In the genomic region with DNA sequence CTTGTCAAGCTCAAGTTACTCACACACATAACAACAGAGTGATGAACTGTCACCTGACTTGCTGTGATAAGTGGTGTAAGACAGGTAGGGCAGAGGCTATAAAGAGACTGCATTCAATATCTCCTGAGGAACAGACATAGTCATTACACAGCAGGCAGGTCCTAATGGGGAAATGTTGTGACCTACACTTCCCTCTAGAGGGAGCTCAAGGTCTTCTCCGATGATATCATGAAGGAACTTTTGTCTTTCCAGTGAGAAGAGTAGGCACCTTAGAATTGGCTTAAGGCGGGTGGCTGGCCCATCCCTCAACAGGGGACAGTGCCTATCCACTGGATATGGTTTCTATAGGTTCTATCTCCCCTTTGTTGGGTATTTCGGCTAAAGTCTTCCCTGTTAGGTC, we compare ENCODE assay signal across 7 mouse cellular contexts. TPM values are rescaled to one million over a fixed set of nuclear protein-coding genes. Genes with fewer than 3 reads are reported as not detected.
DNase-seq lines count a peak whose midpoint lies in the region; ATAC-seq and TF ChIP-seq lines count a peak whose summit lies in the region.

No protein-coding gene starts in this region.

- no peak for TF ChIP-seq EP300 in lung, postnatal 0 days (IDR thresholded peaks at IDR 0.05)

- no peak overlapping the region for H3K4me2 ChIP-seq in forebrain, embryonic 16.5 days (ENCODE audit: low read length)
- no peak overlapping the region for H3K4me2 ChIP-seq in hindbrain, embryonic 15.5 days
- no peak overlapping the region for H3K4me2 ChIP-seq in lung, postnatal 0 days (replicated peaks; ENCODE audit: low read depth, low read length)

- H3K27ac ChIP-seq in forebrain, embryonic 16.5 days (ENCODE audit: low read length) = no peak overlapping the region
- no peak overlapping the region for H3K27ac ChIP-seq in hindbrain, embryonic 15.5 days (replicated peaks)
- H3K27ac ChIP-seq in lung, postnatal 0 days (ENCODE audit: low read length) = no peak overlapping the region

- H3K4me1 ChIP-seq in forebrain, embryonic 16.5 days (replicated peaks; ENCODE audit: control insufficient read depth, insufficient read depth, low read length) = no peaks in the 10 kb centered on the region
- no peaks in the 10 kb centered on the region for H3K4me1 ChIP-seq in hindbrain, embryonic 15.5 days (replicated peaks)
- H3K4me1 ChIP-seq in lung, postnatal 0 days (ENCODE audit: insufficient read depth, low read depth, low read length) = no peaks in the 10 kb centered on the region

- no peak overlapping the region for H3K4me3 ChIP-seq in forebrain, embryonic 16.5 days (replicated peaks; ENCODE audit: low read length)
- no peak overlapping the region for H3K4me3 ChIP-seq in hindbrain, embryonic 15.5 days
- no peak overlapping the region for H3K4me3 ChIP-seq in lung, postnatal 0 days (ENCODE audit: low read depth, low read length)

- TF ChIP-seq CTCF in Patski (IDR thresholded peaks at IDR 0.05) = peak; percentile 76
- TF ChIP-seq CTCF in lung, postnatal 0 days (IDR thresholded peaks at IDR 0.05) = peak; percentile 95

- H3K27me3 ChIP-seq in Patski = peaks cover 5% of the 10 kb centered on the region
- no peaks in the 10 kb centered on the region for H3K27me3 ChIP-seq in forebrain, embryonic 16.5 days (replicated peaks; ENCODE audit: control insufficient read depth, insufficient read depth, low read length)
- H3K27me3 ChIP-seq in hindbrain, embryonic 15.5 days = no peaks in the 10 kb centered on the region
- H3K27me3 ChIP-seq in lung, postnatal 0 days (replicated peaks; ENCODE audit: insufficient read depth, low read length) = no peaks in the 10 kb centered on the region

- POLR2A ChIA-PET in Patski (lab: Charles Lee) = no interaction called here

- no peak overlapping the region for H3K9ac ChIP-seq in forebrain, embryonic 16.5 days (replicated peaks; ENCODE audit: low read depth, low read length)
- no peak overlapping the region for H3K9ac ChIP-seq in hindbrain, embryonic 15.5 days
- H3K9ac ChIP-seq in lung, postnatal 0 days (replicated peaks; ENCODE audit: low read depth) = no peak overlapping the region

- DNase-seq in Patski (ENCODE audit: low read depth, low spot score) = peak; percentile 17
- peak; percentile 58 for DNase-seq in cerebellum, adult 11 months
- peak; percentile 46 to 84 for DNase-seq in layer of hippocampus, postnatal 14 days (ENCODE audit: low spot score in 2 of 2)
- peak; percentile 91 for DNase-seq in lung, postnatal 0 days (ENCODE audit: low spot score)
- peak; percentile 77 to 83 for DNase-seq in right cerebral cortex, adult 2 months (ENCODE audit: low spot score in 2 of 2)

- WGBS in forebrain, embryonic 16.5 days = 15% methylated on average over 3 of the region's 3 CpGs
- 18% methylated on average over 3 of the region's 3 CpGs for WGBS in hindbrain, embryonic 15.5 days
- WGBS in lung, postnatal 0 days = 18% methylated on average over 3 of the region's 3 CpGs

- H3K9me3 ChIP-seq in forebrain, embryonic 16.5 days (ENCODE audit: control insufficient read depth, low read length) = no peaks in the 10 kb centered on the region
- no peaks in the 10 kb centered on the region for H3K9me3 ChIP-seq in hindbrain, embryonic 15.5 days
- no peaks in the 10 kb centered on the region for H3K9me3 ChIP-seq in lung, postnatal 0 days (ENCODE audit: low read length)

- H3K36me3 ChIP-seq in forebrain, embryonic 16.5 days (ENCODE audit: control insufficient read depth, insufficient read depth) = no peaks in the 10 kb centered on the region
- H3K36me3 ChIP-seq in hindbrain, embryonic 15.5 days = no peaks in the 10 kb centered on the region
- H3K36me3 ChIP-seq in lung, postnatal 0 days (ENCODE audit: insufficient read depth, low read length) = no peaks in the 10 kb centered on the region

- CTCF ChIA-PET in Patski (lab: Charles Lee) = interaction anchor here (0.7 to 2.3 kb wide), 10 partner anchors 10 to 65 kb away, joined by 3 to 32 read pairs (median 4); a partner anchor contains a TSS

- peak; percentile 74 for ATAC-seq in Patski
- ATAC-seq in forebrain, embryonic 16.5 days = peak; percentile 89
- peak; percentile 38; the same call in 1 of the 2 replicates for ATAC-seq in hindbrain, embryonic 15.5 days (ENCODE audit: low FRiP score, low read depth)
- ATAC-seq in lung, postnatal 0 days = peak; percentile 57

- in situ Hi-C loops in Patski (cut with MboI; ENCODE audit: low pct_unique_long_range_greater_than_20kb) = no loop called here

RNA-seq across cellular contexts. Expression of a gene that starts 18.3 kb away (rescaled TPM):
- not detected for polyA plus RNA-seq in Patski (2021)
- 0.14 and 0.35 TPM in 2 replicates for polyA plus RNA-seq in forebrain, embryonic 16.5 days (2015; fragmentation: Nextera tagmentation; extraction: Ambion mirVana)
- polyA plus RNA-seq in hindbrain, embryonic 15.5 days (2015; fragmentation: Nextera tagmentation; extraction: Ambion mirVana) = 0.43 and 0.47 TPM in 2 replicates
- total RNA-seq in layer of hippocampus, postnatal 14 days (2021) = 1 to 10 TPM; 1.1 to 1.5 TPM
- 0.30 and 0.35 TPM in 2 replicates for polyA plus RNA-seq in lung, postnatal 0 days (2015; fragmentation: Nextera tagmentation; extraction: Ambion mirVana)

RNA-seq across cellular contexts. Expression of a gene that starts 30.1 kb away (rescaled TPM):
- not detected for polyA plus RNA-seq in Patski (2021)
- 56.3 and 72.7 TPM in 2 replicates for polyA plus RNA-seq in forebrain, embryonic 16.5 days (2015; fragmentation: Nextera tagmentation; extraction: Ambion mirVana)
- 118 and 128 TPM in 2 replicates for polyA plus RNA-seq in hindbrain, embryonic 15.5 days (2015; fragmentation: Nextera tagmentation; extraction: Ambion mirVana)
- total RNA-seq in layer of hippocampus, postnatal 14 days (2021) = 10 to 100 TPM; 65.7 to 73.9 TPM
- 30.7 and 32.9 TPM in 2 replicates for polyA plus RNA-seq in lung, postnatal 0 days (2015; fragmentation: Nextera tagmentation; extraction: Ambion mirVana)

RNA-seq across cellular contexts. Expression of a gene that starts 46.6 kb away (rescaled TPM):
- 9.5 TPM for polyA plus RNA-seq in Patski (2021)
- 14.9 and 15.8 TPM in 2 replicates for polyA plus RNA-seq in forebrain, embryonic 16.5 days (2015; fragmentation: Nextera tagmentation; extraction: Ambion mirVana)
- 11.3 and 11.8 TPM in 2 replicates for polyA plus RNA-seq in hindbrain, embryonic 15.5 days (2015; fragmentation: Nextera tagmentation; extraction: Ambion mirVana)
- total RNA-seq in layer of hippocampus, postnatal 14 days (2021) = 10 to 100 TPM; 21.3 to 25.7 TPM
- polyA plus RNA-seq in lung, postnatal 0 days (2015; fragmentation: Nextera tagmentation; extraction: Ambion mirVana) = 4.7 and 4.8 TPM in 2 replicates

RNA-seq across cellular contexts. Expression of a gene that starts 46.7 kb away (rescaled TPM):
- 24.8 TPM for polyA plus RNA-seq in Patski (2021)
- polyA plus RNA-seq in forebrain, embryonic 16.5 days (2015; fragmentation: Nextera tagmentation; extraction: Ambion mirVana) = 79.0 and 83.5 TPM in 2 replicates
- polyA plus RNA-seq in hindbrain, embryonic 15.5 days (2015; fragmentation: Nextera tagmentation; extraction: Ambion mirVana) = 72.5 and 72.9 TPM in 2 replicates
- total RNA-seq in layer of hippocampus, postnatal 14 days (2021) = 10 to 100 TPM; 33.2 to 35.2 TPM
- 30.6 and 31.8 TPM in 2 replicates for polyA plus RNA-seq in lung, postnatal 0 days (2015; fragmentation: Nextera tagmentation; extraction: Ambion mirVana)

Comparison
In these comparisons a context has a peak if more than half of its experiments do, and no peak if none do; other contexts are left out.
1. ATAC-seq: peak in every context shown above with its lines; median percentile 89 in forebrain, embryonic 16.5 days; 74 in Patski; 57 in lung, postnatal 0 days; 38 in hindbrain, embryonic 15.5 days.
2. DNase-seq: peak in every context shown above with its lines; median percentile 91 in lung, postnatal 0 days; 80 in right cerebral cortex, adult 2 months; 65 in layer of hippocampus, postnatal 14 days; 58 in cerebellum, adult 11 months; 17 in Patski.
3. RNA of a gene that starts 30.1 kb away (polyA plus RNA-seq): 118 to 128 TPM in hindbrain, embryonic 15.5 days, 56.3 to 72.7 TPM in forebrain, embryonic 16.5 days and 30.7 to 32.9 TPM in lung, postnatal 0 days; not detected in Patski (single experiment); every median in the first group is over 10 times any median in the second.